Mouse (Mus musculus) ovary, postnatal 14 days (tissue): ENCODE measurements around the gene Osbpl3.

ENCODE experiments used
- DNase-seq: peaks from one replicate; pipeline ENCODE4 v3.0.0; 2022; ENCODE audit warnings: low spot score

Osbpl3 gene

DNA sequence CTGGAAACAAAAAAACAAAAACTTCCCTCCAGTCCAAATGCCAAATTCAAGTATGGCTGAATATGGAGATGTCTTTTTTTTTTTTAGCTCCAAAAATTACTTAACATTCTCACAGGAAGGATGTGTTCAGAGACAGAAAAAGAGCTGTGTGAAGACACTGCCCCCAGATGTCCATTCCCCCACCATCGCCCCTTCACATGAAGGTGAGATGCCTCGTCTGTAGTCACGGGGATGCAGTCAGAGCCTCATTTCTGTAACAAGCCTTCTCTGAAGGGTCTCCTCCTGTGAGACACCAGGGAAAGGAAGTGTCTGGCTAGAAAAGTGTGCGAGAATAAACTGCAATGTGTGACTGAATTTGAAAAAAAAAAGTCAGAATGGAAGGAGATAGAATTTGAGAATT lies 53.1 kb downstream of the Osbpl3 start:
- DNase-seq, result no peak

- no peak for DNase-seq
These were observed 55.8 kb downstream of the Osbpl3 start for GRCm38 (mm10) chr6:50400234-50400633.

DNA sequence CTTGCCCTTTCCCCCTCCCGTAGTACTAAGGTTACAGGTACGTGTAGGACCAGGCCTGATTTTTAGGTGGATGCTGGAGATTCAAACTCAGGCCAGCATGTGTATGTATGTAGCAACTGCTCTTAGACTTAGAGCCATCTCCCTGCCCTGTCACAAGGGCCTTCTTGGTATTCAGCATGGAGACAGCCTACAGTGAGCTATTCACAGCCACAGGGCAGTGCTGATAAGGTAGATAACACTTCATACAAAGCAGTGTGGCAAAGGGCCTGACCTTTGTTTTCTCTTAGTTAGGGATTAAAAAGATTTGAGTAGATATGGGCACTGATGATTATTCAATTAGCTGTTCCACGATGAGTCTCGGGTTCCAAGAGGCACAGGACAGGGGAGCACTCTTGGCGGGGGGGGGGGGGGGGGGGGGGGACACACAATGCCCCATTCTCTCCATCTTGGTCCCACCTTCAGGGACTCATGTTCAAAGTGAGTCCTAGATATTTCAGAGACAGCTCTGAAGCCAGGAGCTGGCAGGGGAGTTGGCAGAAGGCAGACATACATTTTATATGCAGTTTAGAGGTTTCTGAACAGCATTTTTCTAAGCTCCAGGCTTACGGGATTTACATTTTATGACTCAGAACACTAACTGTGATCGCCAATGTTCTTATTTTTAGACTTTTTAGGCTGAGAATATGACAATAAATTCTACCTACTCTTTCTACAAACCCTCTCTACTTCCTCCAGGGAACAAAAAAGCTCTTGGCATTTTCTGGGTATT lies 56.4 kb downstream of the Osbpl3 start:
- no peak for DNase-seq

DNA sequence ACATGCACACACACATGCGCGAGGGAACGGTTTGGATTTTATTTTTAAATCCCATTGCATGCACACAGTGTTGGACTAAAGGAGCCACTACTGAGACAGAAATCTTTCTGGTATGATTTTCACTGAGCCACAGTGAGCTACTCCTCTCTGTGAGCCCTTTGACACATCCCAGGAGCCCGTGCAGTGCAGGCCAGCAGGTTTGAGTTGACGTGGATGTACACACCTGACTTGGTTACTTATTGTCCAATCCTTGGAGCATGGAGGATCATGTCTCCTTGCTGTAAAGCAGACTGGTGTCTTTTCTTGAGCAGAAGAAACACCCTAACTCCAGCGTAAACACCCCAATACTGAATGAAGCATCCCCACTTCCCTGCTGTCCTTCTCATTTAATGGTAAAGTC lies 57.7 kb downstream of the Osbpl3 start:
- DNase-seq, result no peak

- DNase-seq, result no peak
These were observed 58.9 kb downstream of the Osbpl3 start for GRCm38 (mm10) chr6:50397116-50397515.

GRCm38 (mm10) chr6:50395641-50396312 lies 60.2 kb downstream of the Osbpl3 start:
- no peak for DNase-seq

- DNase-seq, result no peak
These were observed 61.6 kb downstream of the Osbpl3 start for GRCm38 (mm10) chr6:50394432-50394831.

- no peak for DNase-seq
These were observed 62.0 kb downstream of the Osbpl3 start for GRCm38 (mm10) chr6:50393960-50394359.

DNA sequence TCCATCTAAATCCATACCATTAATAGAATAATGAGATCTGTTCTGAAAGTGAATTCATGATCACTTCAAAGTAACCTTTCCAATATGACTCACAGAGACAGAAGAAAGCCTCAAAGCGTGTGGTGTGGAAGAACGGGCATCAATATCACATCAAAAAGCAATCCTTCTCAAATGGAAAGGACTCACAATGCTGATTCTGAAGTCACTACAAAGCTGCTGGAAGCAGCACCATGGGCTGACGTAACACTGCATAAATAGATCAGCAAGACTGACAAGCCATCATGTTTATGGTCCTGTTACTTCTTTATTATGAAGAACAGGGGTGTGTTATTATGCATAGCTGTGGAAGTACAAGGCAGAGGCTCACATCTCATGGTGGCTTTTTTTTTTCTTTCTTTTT lies 64.0 kb downstream of the Osbpl3 start:
- DNase-seq, result no peak

GRCm38 (mm10) chr6:50390313-50390712 lies 65.7 kb downstream of the Osbpl3 start:
- no peak for DNase-seq

- DNase-seq, result no peak
These were observed 68.4 kb downstream of the Osbpl3 start for GRCm38 (mm10) chr6:50387629-50388028.

DNA sequence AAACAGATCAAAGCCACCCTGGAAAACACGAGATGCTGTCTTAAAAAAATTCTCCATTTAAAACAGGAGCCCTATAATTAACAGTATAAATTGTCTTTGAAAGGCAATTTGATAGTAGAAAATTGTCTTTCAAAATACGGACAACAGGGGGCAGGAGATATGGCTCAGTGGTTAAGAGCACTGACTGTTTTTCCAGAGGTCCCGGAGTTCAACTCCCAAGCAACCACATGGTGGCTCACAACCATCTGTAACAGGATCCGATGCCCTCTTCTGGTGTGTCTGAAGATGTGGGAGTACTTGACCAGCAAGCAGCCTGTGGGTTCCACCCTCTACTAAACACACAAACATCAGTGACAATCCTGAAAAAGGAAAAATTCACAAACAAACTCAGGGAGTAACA lies 69.5 kb downstream of the Osbpl3 start:
- no peak for DNase-seq

- no peak for DNase-seq
These were observed 70.5 kb downstream of the Osbpl3 start for GRCm38 (mm10) chr6:50385451-50386013.

- DNase-seq, result no peak
These were observed 73.3 kb downstream of the Osbpl3 start for GRCm38 (mm10) chr6:50382711-50383110.

GRCm38 (mm10) chr6:50382196-50382595 lies 73.8 kb downstream of the Osbpl3 start:
- no peak for DNase-seq

DNA sequence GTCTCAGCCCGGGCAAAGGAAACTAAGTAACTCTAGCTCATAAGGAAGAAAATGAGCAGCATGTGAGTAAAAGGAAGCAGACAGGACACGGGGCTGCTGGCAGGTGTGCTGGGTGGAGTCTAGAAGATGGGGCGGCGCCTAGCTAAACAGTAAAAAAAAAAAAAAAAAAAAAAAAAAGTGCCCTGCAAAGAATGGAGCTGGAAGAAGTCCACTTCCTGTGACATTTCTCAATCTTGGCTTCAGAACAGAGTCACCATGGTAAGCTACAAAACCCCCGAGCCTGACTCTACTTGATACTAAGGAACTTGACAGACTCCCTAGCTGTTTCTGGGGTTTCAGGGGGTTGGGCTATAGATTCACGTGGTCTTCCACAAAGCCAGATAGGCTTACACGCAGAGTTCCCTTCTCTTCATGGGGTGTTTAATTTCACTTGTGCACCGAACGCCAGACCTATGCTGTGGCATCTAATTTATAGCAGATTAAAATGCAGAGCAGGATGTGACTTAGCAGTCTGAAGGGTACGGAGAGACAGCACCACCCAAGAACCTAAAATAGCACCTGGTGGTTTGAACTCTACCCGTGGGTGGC lies 74.4 kb downstream of the Osbpl3 start:
- DNase-seq, result no peak

- no peak for DNase-seq
These were observed 76.3 kb downstream of the Osbpl3 start for GRCm38 (mm10) chr6:50379740-50380139.

- DNase-seq, result no peak
These were observed 76.9 kb downstream of the Osbpl3 start for GRCm38 (mm10) chr6:50379136-50379535.

- DNase-seq, result no peak
These were observed 78.0 kb downstream of the Osbpl3 start for GRCm38 (mm10) chr6:50377742-50378720.

GRCm38 (mm10) chr6:50376684-50377083 lies 79.3 kb downstream of the Osbpl3 start:
- no peak for DNase-seq

GRCm38 (mm10) chr6:50372516-50373424 lies 83.2 kb downstream of the Osbpl3 start:
- DNase-seq, result no peak
